Mouse (Mus musculus): ENCODE data around the gene Pcnx2.

DNA sequence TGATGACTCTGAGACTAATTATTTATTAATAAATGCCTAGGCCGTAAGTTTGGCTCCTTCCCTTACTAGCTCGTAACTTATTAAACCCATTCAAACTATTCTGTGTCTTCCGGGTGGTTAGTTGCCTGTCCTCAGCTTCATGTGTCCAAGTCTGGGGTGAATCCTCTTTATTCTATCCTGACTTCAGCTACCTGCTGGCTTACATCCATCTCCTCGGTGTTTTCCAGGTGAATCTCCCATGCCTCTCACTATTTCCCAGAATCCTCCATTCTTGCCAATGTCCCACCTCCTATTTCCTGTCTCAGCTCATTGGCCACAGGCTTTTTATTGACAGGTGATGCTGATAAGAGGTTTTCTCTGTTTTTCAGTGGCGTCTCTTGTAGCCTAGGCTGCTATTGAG lies 188.9 kb downstream of the Pcnx2 start:
- no peak for TF ChIP-seq CTCF (conservative IDR thresholded peaks at IDR 0.05; ENCODE audit: low read length)
- TF ChIP-seq NANOG (IDR thresholded peaks at IDR 0.05; ENCODE audit: borderline replicate concordance, low read length) = no peak
